Mouse (Mus musculus) bone marrow macrophage, adult 2 months (primary cell): ENCODE measurements around the gene Cers6.

Experiments used
- CTCF ChIP-seq: IDR thresholded peaks from 2 replicates; pipeline ENCODE4 v1.5.1; 2012; ENCODE audit warnings: low read depth, mild to moderate bottlenecking, low read length, moderate library complexity
- POLR2A ChIP-seq: IDR thresholded peaks from 2 replicates; pipeline ENCODE4 v1.6.1; 2012; ENCODE audit warnings: mild to moderate bottlenecking, low read depth, low read length, borderline replicate concordance

- TF ChIP-seq CTCF (no peak), POLR2A (no peak)
These were observed 153.0 kb downstream of the Cers6 start for GRCm38 (mm10) chr2:69014241-69014640.
